In the genomic region with DNA sequence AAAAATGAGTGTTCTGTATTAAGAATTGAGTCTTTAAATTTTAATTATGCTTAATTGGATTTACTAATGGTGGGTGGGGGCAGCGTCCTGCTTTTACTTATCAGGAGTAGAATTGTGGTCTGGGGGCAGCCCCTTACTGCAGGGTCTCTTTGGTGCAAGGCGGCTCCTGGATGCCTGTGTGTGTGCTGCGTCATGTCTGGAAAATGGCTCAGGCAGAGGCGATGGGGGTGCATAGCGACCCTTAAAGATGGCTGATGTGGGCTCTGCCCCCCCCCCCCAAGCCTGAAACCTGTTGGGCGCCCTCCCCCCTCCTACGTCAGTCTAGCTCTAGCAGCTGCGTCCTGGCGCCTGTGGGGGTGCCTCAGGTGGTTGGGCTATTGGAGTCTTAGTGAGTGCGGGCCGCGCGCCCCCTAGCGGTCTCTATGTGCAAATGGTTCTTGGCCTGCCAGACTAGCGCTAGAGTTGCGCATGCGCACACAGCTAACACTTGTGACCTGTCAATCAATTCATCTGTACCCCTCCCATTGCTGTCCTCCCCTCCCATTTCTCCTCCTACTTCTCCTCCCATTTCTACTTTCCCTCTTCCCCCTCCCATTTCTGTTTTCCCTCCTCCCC, we compare ENCODE assay signal across 8 mouse cellular contexts. TPM values are rescaled to one million over a fixed set of nuclear protein-coding genes. Genes with fewer than 3 reads are reported as not detected.
DNase-seq lines count a peak whose midpoint lies in the region; ATAC-seq lines count a peak whose summit lies in the region.

No protein-coding gene starts in this region.

- peak; percentile 31; the same call in 1 of the 2 replicates for ATAC-seq in kidney, embryonic 15.5 days (replicated peaks; ENCODE audit: low FRiP score)
- ATAC-seq in frontal cortex, adult (ENCODE audit: low TSS enrichment): peak; percentile 76
- ATAC-seq in liver, embryonic 16.5 days (ENCODE audit: low read depth): peak; percentile 76
- ATAC-seq in neural tube, embryonic 14.5 days (ENCODE audit: low read depth): peak; percentile 63

- no peak overlapping the region for H3K4me2 ChIP-seq in kidney, embryonic 15.5 days
- no peak overlapping the region for H3K4me2 ChIP-seq in liver, embryonic 16.5 days (ENCODE audit: low read depth, low read length)
- H3K4me2 ChIP-seq in neural tube, embryonic 14.5 days (ENCODE audit: low read depth, low read length): peak overlapping the region; percentile 1; the same call in 1 of the 2 replicates

- no peak for DNase-seq in kidney, postnatal 14 days
- peak; percentile 81 for DNase-seq in cerebellum, adult 9-10 months
- DNase-seq in layer of hippocampus, adult 18-20 months (ENCODE audit: low spot score in 2 of 2): peak; percentile 80 to 93
- peak; percentile 8 to 40 for DNase-seq in thymus, postnatal 10 days (ENCODE audit: low spot score in 2 of 2)

- H3K9ac ChIP-seq in kidney, embryonic 15.5 days: no peak overlapping the region
- H3K9ac ChIP-seq in liver, embryonic 16.5 days (ENCODE audit: low read depth, low read length): no peak overlapping the region
- H3K9ac ChIP-seq in neural tube, embryonic 14.5 days (replicated peaks; ENCODE audit: low read depth, low read length): peak overlapping the region; percentile 84; the same call in 1 of the 2 replicates

- H3K4me1 ChIP-seq in kidney, embryonic 15.5 days: 0 out of 2 replicates have a peak, but pooled peaks cover 16% of the 10 kb centered on the region
- H3K4me1 ChIP-seq in liver, embryonic 16.5 days (ENCODE audit: control insufficient read depth, low read depth, low read length): no peaks in the 10 kb centered on the region; the same call in 1 of the 2 replicates
- no peaks in the 10 kb centered on the region for H3K4me1 ChIP-seq in neural tube, embryonic 14.5 days (ENCODE audit: control insufficient read depth, insufficient read depth, low read length)

- H3K36me3 ChIP-seq in kidney, embryonic 15.5 days: 0 out of 2 replicates have a peak, but pooled peaks cover 6% of the 10 kb centered on the region
- H3K36me3 ChIP-seq in liver, embryonic 16.5 days (ENCODE audit: control insufficient read depth, insufficient read depth): no peaks in the 10 kb centered on the region
- H3K36me3 ChIP-seq in neural tube, embryonic 14.5 days (ENCODE audit: control insufficient read depth, insufficient read depth, low read length): peaks cover 24% of the 10 kb centered on the region

- H3K4me3 ChIP-seq in kidney, embryonic 15.5 days (replicated peaks): 0 out of 2 replicates have a peak overlapping the region, but pooled peaks have one; percentile 9
- H3K4me3 ChIP-seq in liver, embryonic 16.5 days (ENCODE audit: low read depth, low read length): peak overlapping the region; percentile 39
- peak overlapping the region; percentile 47 for H3K4me3 ChIP-seq in neural tube, embryonic 14.5 days (ENCODE audit: low read depth, low read length)

- H3K27me3 ChIP-seq in kidney, embryonic 15.5 days: peaks cover 9% of the 10 kb centered on the region; the same call in 1 of the 2 replicates
- H3K27me3 ChIP-seq in liver, embryonic 16.5 days (ENCODE audit: control insufficient read depth, insufficient read depth, low read depth, low read length): no peaks in the 10 kb centered on the region; the same call in 1 of the 2 replicates
- no peaks in the 10 kb centered on the region for H3K27me3 ChIP-seq in neural tube, embryonic 14.5 days (ENCODE audit: control insufficient read depth, insufficient read depth, low read length)

- WGBS in kidney, embryonic 15.5 days: 66% methylated on average over 17 of the region's 17 CpGs
- 39% methylated on average over 17 of the region's 17 CpGs for WGBS in liver, embryonic 16.5 days (ENCODE audit: insufficient replicate concordance)
- 45% methylated on average over 17 of the region's 17 CpGs for WGBS in neural tube, embryonic 14.5 days

- H3K27ac ChIP-seq in kidney, embryonic 15.5 days: no peak overlapping the region
- no peak overlapping the region for H3K27ac ChIP-seq in liver, embryonic 16.5 days (ENCODE audit: low read length)
- H3K27ac ChIP-seq in neural tube, embryonic 14.5 days (ENCODE audit: low read depth, low read length): peak overlapping the region; percentile 83

- peaks cover 41% of the 10 kb centered on the region for H3K9me3 ChIP-seq in kidney, embryonic 15.5 days (replicated peaks)
- H3K9me3 ChIP-seq in liver, embryonic 16.5 days (replicated peaks; ENCODE audit: control insufficient read depth, low read length): peaks cover 6% of the 10 kb centered on the region
- H3K9me3 ChIP-seq in neural tube, embryonic 14.5 days (ENCODE audit: control insufficient read depth, low read length): peaks cover 5% of the 10 kb centered on the region

RNA-seq across cellular contexts. Expression of gene Rtl1, which starts 57.4 kb away (rescaled TPM):
- polyA plus RNA-seq in kidney, embryonic 15.5 days (2015; fragmentation: Nextera tagmentation; extraction: Ambion mirVana): 0.68 and 0.97 TPM in 2 replicates
- total RNA-seq in layer of hippocampus, adult 18-20 months (2021): under 1 TPM; 0.08 to 0.17 TPM
- polyA plus RNA-seq in liver, embryonic 16.5 days (2015; fragmentation: Nextera tagmentation; extraction: Ambion mirVana): 0.64 and 0.68 TPM in 2 replicates
- 2.1 and 3.0 TPM in 2 replicates for polyA plus RNA-seq in neural tube, embryonic 14.5 days (2014; fragmentation: Nextera tagmentation; extraction: Ambion mirVana)
